Mouse (Mus musculus) neural tube, embryonic 11.5 days (tissue): ENCODE data around the gene Cdc6. TPM values are rescaled to one million over a fixed set of nuclear protein-coding genes. Genes with fewer than 3 reads are reported as not detected.

Source experiments
- ATAC-seq: fragments of 200-750 bp; cut with Nextera tagmentation; 2 replicates; pipeline ENCODE4 v1.8.0; 2017; ENCODE audit warnings: moderate number of reproducible peaks, mild to moderate bottlenecking, moderate TSS enrichment, moderate library complexity; ENCODE audit not compliant: insufficient read depth, low FRiP score, low TSS enrichment
- DNase-seq: peaks from one replicate; pipeline ENCODE4 v3.0.0-alpha.2; 2015; ENCODE audit warnings: low spot score
- H3K27ac ChIP-seq: fragments of 300-500 bp; sonication (generic); 2 replicates; pipeline ENCODE4 v1.5.1; 2014; ENCODE audit warnings: low read depth, mild to moderate bottlenecking, low read length
- H3K27me3 ChIP-seq: fragments of 300-500 bp; sonication (generic); 2 replicates; pipeline ENCODE4 v1.6.1; 2014; ENCODE audit warnings: mild to moderate bottlenecking, low read length, mixed read lengths; ENCODE audit not compliant: control insufficient read depth, insufficient read depth
- H3K36me3 ChIP-seq: fragments of 300-500 bp; sonication (generic); 2 replicates; pipeline ENCODE4 v1.6.1; 2014; ENCODE audit warnings: mild to moderate bottlenecking, low read length, moderate library complexity, mixed read lengths; ENCODE audit not compliant: control insufficient read depth, insufficient read depth
- H3K4me1 ChIP-seq: fragments of 300-500 bp; sonication (generic); 2 replicates; pipeline ENCODE4 v1.6.1; 2014; ENCODE audit warnings: low read length, mixed read lengths; ENCODE audit not compliant: control insufficient read depth, insufficient read depth
- H3K4me2 ChIP-seq: fragments of 300-500 bp; sonication (generic); 2 replicates; pipeline ENCODE4 v1.6.1; 2014; ENCODE audit warnings: low read depth, mild to moderate bottlenecking, moderate library complexity
- H3K4me3 ChIP-seq: fragments of 300-500 bp; sonication (generic); 2 replicates; pipeline ENCODE4 v1.5.1; 2014; ENCODE audit warnings: low read depth, low read length
- H3K9ac ChIP-seq: fragments of 300-500 bp; sonication (generic); 2 replicates; pipeline ENCODE4 v1.6.1; 2014; ENCODE audit warnings: mild to moderate bottlenecking, low read length
- H3K9me3 ChIP-seq: fragments of 300-500 bp; sonication (generic); 2 replicates; pipeline ENCODE4 v1.6.1; 2016; ENCODE audit warnings: low read length; ENCODE audit not compliant: control insufficient read depth
- WGBS: fragments of 180-500 bp; shearing (Covaris S2); extraction: QIAGEN DNeasy Blood & Tissue Kit; methylation state at CpG from one replicate; pipeline ENCODE4 v1.1.7; 2014; 5-methylcytosine and 5-hydroxymethylcytosine counted together
- polyA plus RNA-seq: library from polyadenylated mRNA; unstranded; fragments of >200 nt; fragmentation: Nextera tagmentation; extraction: Ambion mirVana; gene quantifications from 2 replicates; pipeline ENCODE4 v1.2.1, GENCODE M21; 2014

Cdc6 gene
- 41.6 and 44.4 TPM in 2 replicates for polyA plus RNA-seq

GRCm38 (mm10) chr11:98907437-98908173, at the start of gene Cdc6:
Gene Cdc6, plus strand, starts transcription at chr11:98907801.
- ATAC-seq (peak; percentile 96), DNase-seq (peak; percentile 98)
- peak within 1 kb of the TSS; percentile 45 for H3K4me3 ChIP-seq
- H3K9ac ChIP-seq: peak within 1 kb of the TSS; percentile 52
- H3K27me3 ChIP-seq: no peaks in the 10 kb centered on the region
- H3K4me2 ChIP-seq: peak within 1 kb of the TSS; percentile 72
- WGBS: under 1% methylated on average over 49 of the region's 49 CpGs
- no peak within 1 kb of the TSS for H3K27ac ChIP-seq
- no peaks in the 10 kb centered on the region for H3K9me3 ChIP-seq
- peaks cover 9% of the 10 kb centered on the region for H3K4me1 ChIP-seq
- peaks cover 3% of the 10 kb centered on the region; the same call in 1 of the 2 replicates for H3K36me3 ChIP-seq

- H3K4me1 ChIP-seq: 0 out of 2 replicates have a peak, but pooled peaks cover 3% of the 10 kb centered on the region
- DNase-seq (peak; percentile 87), ATAC-seq (0 out of 2 replicates have a peak, but pooled peaks have one; percentile 39)
- no peaks in the 10 kb centered on the region for H3K36me3 ChIP-seq
- WGBS: 36% methylated on average over 14 of the region's 14 CpGs
- H3K9me3 ChIP-seq: no peaks in the 10 kb centered on the region
- no peak overlapping the region for H3K9ac ChIP-seq
- H3K4me2 ChIP-seq: no peak overlapping the region
- H3K4me3 ChIP-seq: no peak overlapping the region
- H3K27me3 ChIP-seq: no peaks in the 10 kb centered on the region
- H3K27ac ChIP-seq: no peak overlapping the region
These were observed 48.6 kb upstream of the Cdc6 start for GRCm38 (mm10) chr11:98858759-98859731.

GRCm38 (mm10) chr11:98863028-98863750, 44.4 kb upstream of the Cdc6 start, which contains the start of gene Wipf2:
Gene Wipf2, plus strand, starts transcription at chr11:98863638.
- H3K27ac ChIP-seq: peak within 1 kb of the TSS; percentile 69
- ATAC-seq: peak; percentile 72
- WGBS: 9% methylated on average over 38 of the region's 41 CpGs

DNA sequence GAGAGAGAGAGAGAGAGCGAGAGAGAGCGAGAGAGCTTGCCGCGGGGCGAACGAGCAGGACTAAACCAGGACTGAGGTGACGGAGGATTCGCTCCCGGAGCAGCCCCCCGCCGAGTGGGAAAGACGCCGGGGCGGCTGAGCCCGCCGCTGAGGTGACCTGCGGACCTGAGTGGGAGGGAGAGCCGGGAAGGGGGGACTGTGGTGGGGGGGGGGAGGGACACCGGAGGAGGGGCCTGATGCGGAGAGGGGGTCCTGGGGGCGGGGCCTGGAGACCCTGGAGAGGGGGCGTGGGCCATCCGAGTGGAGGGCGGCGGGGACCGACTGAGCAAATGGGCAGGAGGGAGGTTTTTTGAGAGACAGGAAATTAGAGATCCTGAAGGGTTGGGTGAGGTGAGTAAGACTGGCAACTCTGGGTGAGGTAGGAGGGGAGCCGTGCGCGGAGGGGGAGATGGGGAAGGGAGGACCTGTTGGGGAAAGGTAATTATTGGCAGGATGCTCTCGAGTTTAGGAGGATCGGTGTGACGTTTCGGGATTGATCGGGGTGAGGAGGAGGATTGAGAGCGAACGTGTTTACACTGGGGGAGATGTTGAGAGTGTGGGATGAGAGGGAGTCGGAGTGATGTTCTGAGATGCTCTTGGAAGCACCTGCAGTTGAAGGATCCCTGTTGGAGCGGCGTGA, 43.7 kb upstream of the Cdc6 start:
- Histone ChIP-seq H3K4me2 (peak overlapping the region; percentile 78), H3K27me3 (no peaks in the 10 kb centered on the region), H3K4me1 (peaks cover 8% of the 10 kb centered on the region), H3K4me3 (peak overlapping the region; percentile 71), H3K9me3 (no peaks in the 10 kb centered on the region), H3K9ac (peak overlapping the region; percentile 56), H3K36me3 (0 out of 2 replicates have a peak, but pooled peaks cover 2% of the 10 kb centered on the region), H3K27ac (peak overlapping the region; percentile 69)
- WGBS: under 1% methylated on average over 28 of the region's 39 CpGs
- DNase-seq (peak; percentile 78), ATAC-seq (peak; percentile 70)

More at GRCm38 (mm10) chr11:98863028-98863750, 44.4 kb upstream of the Cdc6 start, which contains the start of gene Wipf2:
- Histone ChIP-seq H3K27me3 (no peaks in the 10 kb centered on the region), H3K9ac (peak within 1 kb of the TSS; percentile 56), H3K4me1 (peaks cover 8% of the 10 kb centered on the region), H3K4me3 (peak within 1 kb of the TSS; percentile 71), H3K9me3 (no peaks in the 10 kb centered on the region), H3K36me3 (0 out of 2 replicates have a peak, but pooled peaks cover 2% of the 10 kb centered on the region), H3K4me2 (peak within 1 kb of the TSS; percentile 78)
- DNase-seq: peak; percentile 98

DNA sequence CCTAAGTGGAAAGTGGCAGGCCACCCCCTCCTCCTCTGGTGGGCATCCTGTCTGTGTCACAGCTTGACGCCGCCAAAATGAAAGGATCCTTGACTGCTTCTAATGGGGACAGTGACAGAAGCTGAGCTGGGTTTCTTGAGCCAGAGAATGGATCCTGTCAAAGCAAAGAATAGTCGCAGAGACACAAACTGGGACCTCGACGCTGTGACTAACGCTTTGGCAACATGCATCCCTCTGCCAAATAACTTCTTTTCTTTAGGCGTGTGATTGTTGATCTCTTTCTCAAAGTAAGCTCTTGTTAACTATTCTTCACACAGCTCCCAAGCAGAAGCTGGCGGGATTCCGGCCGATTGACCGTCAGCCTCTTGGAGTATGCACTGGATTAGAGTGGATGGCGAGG, 40.3 kb upstream of the Cdc6 start:
- H3K4me3 ChIP-seq: no peak overlapping the region
- H3K36me3 ChIP-seq: 0 out of 2 replicates have a peak, but pooled peaks cover 2% of the 10 kb centered on the region
- WGBS: 71% methylated on average over 12 of the region's 12 CpGs
- H3K9me3 ChIP-seq: no peaks in the 10 kb centered on the region
- DNase-seq (peak; percentile 28), ATAC-seq (no peak)
- no peaks in the 10 kb centered on the region for H3K27me3 ChIP-seq
- no peak overlapping the region for H3K9ac ChIP-seq
- H3K4me1 ChIP-seq: peaks cover 8% of the 10 kb centered on the region
- no peak overlapping the region for H3K27ac ChIP-seq
- H3K4me2 ChIP-seq: no peak overlapping the region

DNA sequence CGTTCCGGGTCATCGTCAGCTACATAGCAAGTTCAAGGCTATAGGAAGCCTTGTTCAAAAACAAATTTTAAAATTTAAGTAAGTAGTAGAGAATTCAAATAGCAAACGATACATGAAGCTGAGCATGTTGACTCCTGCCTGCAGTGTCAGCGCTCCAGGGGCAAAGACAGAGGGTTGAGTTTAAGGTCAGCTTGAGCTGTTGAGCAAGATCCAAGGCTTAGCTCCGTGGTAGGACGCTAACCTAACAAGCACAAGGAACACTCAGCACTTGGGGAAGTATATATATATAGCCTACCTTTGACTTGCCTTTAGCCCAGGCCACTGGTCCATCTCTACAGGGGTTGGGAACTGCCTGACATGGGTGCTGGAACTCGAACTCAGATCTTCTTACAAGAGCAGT, 37.7 kb upstream of the Cdc6 start:
- no peak overlapping the region for H3K9ac ChIP-seq
- ATAC-seq: no peak
- H3K27ac ChIP-seq: no peak overlapping the region
- no peaks in the 10 kb centered on the region for H3K27me3 ChIP-seq
- no peaks in the 10 kb centered on the region for H3K4me1 ChIP-seq
- H3K36me3 ChIP-seq: 0 out of 2 replicates have a peak, but pooled peaks cover 2% of the 10 kb centered on the region
- H3K9me3 ChIP-seq: no peaks in the 10 kb centered on the region
- no peak overlapping the region for H3K4me3 ChIP-seq
- H3K4me2 ChIP-seq: no peak overlapping the region
- DNase-seq: no peak
- 95% methylated on average over 8 of the region's 8 CpGs for WGBS

GRCm38 (mm10) chr11:98870791-98871190, 36.8 kb upstream of the Cdc6 start:
- Histone ChIP-seq H3K27me3 (no peaks in the 10 kb centered on the region), H3K4me1 (no peaks in the 10 kb centered on the region), H3K9me3 (no peaks in the 10 kb centered on the region), H3K27ac (no peak overlapping the region), H3K9ac (no peak overlapping the region), H3K4me2 (no peak overlapping the region), H3K4me3 (no peak overlapping the region), H3K36me3 (0 out of 2 replicates have a peak, but pooled peaks cover 2% of the 10 kb centered on the region)
- no peak for DNase-seq
- WGBS: 81% methylated on average over 5 of the region's 5 CpGs
- ATAC-seq: no peak
